Mouse (Mus musculus) megakaryocyte, embryonic 14.5 days (primary cell): ENCODE data around the gene Iqck.

ENCODE experiments used
- FLI1 ChIP-seq: IDR thresholded peaks from 2 replicates; pipeline ENCODE4 v1.6.1; 2012; ENCODE audit warnings: low read length, inconsistent platforms, mixed read lengths
- GATA1 ChIP-seq: IDR thresholded peaks from 3 replicates; pipeline ENCODE4 v1.6.1; 2012; ENCODE audit warnings: mixed read lengths, low read length, inconsistent platforms, borderline replicate concordance

GRCm38 (mm10) chr7:118929601-118930311, 74.2 kb downstream of the Iqck start:
- TF ChIP-seq GATA1 = no peak
- no peak for TF ChIP-seq FLI1
